In genomic region chr8:57503641-57504040, GRCm38 (mm10) we compare ENCODE assay signal across 8 mouse cellular contexts. TPM values are rescaled to one million over a fixed set of nuclear protein-coding genes. Genes with fewer than 3 reads are reported as not detected.
A peak's percentile ranks its signal among the peaks of the same experiment; 100 is the strongest.
DNase-seq lines count a peak whose midpoint lies in the region; ATAC-seq lines count a peak whose summit lies in the region.

No protein-coding gene starts in this region.

- no peaks in the 10 kb centered on the region for H3K36me3 ChIP-seq in hindbrain, embryonic 14.5 days (replicated peaks; ENCODE audit: control insufficient read depth, insufficient read depth)
- no peaks in the 10 kb centered on the region for H3K36me3 ChIP-seq in hindbrain, embryonic 13.5 days

- H3K4me2 ChIP-seq in hindbrain, embryonic 14.5 days (replicated peaks), result no peak overlapping the region
- no peak overlapping the region for H3K4me2 ChIP-seq in hindbrain, embryonic 13.5 days

- H3K4me3 ChIP-seq in hindbrain, embryonic 14.5 days (replicated peaks; ENCODE audit: low read length), result no peak overlapping the region
- H3K4me3 ChIP-seq in hindbrain, embryonic 13.5 days, result no peak overlapping the region

- no peaks in the 10 kb centered on the region for H3K27me3 ChIP-seq in hindbrain, embryonic 14.5 days (ENCODE audit: control insufficient read depth, insufficient read depth, low read length)
- H3K27me3 ChIP-seq in hindbrain, embryonic 13.5 days, result no peaks in the 10 kb centered on the region

- peak; percentile 64 for DNase-seq in hindbrain, embryonic 14.5 days (ENCODE audit: low spot score)
- DNase-seq in adrenal gland, adult 2 months, result peak; percentile 48
- peak; percentile 74 for DNase-seq in embryo, embryonic 9.5 days (ENCODE audit: extremely low spot score)
- DNase-seq in induced T-regulatory cell, adult 2 months (ENCODE audit: low read depth), result peak; percentile 88
- peak; percentile 84 for DNase-seq in liver
- peak; percentile 67 to 87 for DNase-seq in thymus, postnatal 10 days (ENCODE audit: low spot score in 2 of 2)

- H3K4me1 ChIP-seq in hindbrain, embryonic 14.5 days (replicated peaks; ENCODE audit: control insufficient read depth, insufficient read depth, low read length), result no peaks in the 10 kb centered on the region
- peaks cover 7% of the 10 kb centered on the region for H3K4me1 ChIP-seq in hindbrain, embryonic 13.5 days (replicated peaks)

- H3K9me3 ChIP-seq in hindbrain, embryonic 14.5 days (ENCODE audit: control insufficient read depth, low read length), result no peaks in the 10 kb centered on the region
- no peaks in the 10 kb centered on the region for H3K9me3 ChIP-seq in hindbrain, embryonic 13.5 days

- 0 out of 2 replicates have a peak, but pooled peaks have one; percentile 13 for ATAC-seq in hindbrain, embryonic 14.5 days (ENCODE audit: low FRiP score)
- ATAC-seq in hindbrain, embryonic 13.5 days (ENCODE audit: low FRiP score), result no peak
- ATAC-seq in neutrophil, adult 5-6 weeks (ENCODE audit: extremely low read depth, insufficient number of reproducible peaks, low FRiP score, poor library complexity, severe bottlenecking), result peak; percentile 94

- no peak overlapping the region for H3K9ac ChIP-seq in hindbrain, embryonic 14.5 days
- no peak overlapping the region for H3K9ac ChIP-seq in hindbrain, embryonic 13.5 days

- no peak overlapping the region for H3K27ac ChIP-seq in hindbrain, embryonic 14.5 days
- no peak overlapping the region for H3K27ac ChIP-seq in hindbrain, embryonic 13.5 days

- 55% methylated on average over 5 of the region's 5 CpGs for WGBS in hindbrain, embryonic 14.5 days
- 50% methylated on average over 5 of the region's 5 CpGs for WGBS in hindbrain, embryonic 13.5 days

RNA-seq across cellular contexts. Expression of gene Hmgb2, which starts 8.1 kb away (rescaled TPM):
- polyA plus RNA-seq in hindbrain, embryonic 14.5 days (2014; fragmentation: Nextera tagmentation; extraction: Ambion mirVana), result 58.4 and 60.7 TPM in 2 replicates
- 115 and 140 TPM in 2 replicates for polyA plus RNA-seq in hindbrain, embryonic 13.5 days (2015; fragmentation: Nextera tagmentation; extraction: Ambion mirVana)
- 10 to 100 TPM in 1 of 2 experiments, 1 to 10 TPM in 1; 5.6 to 14.2 TPM for total RNA-seq in adrenal gland, adult 2 months (2021)
- polyA plus RNA-seq in adrenal gland, adult 2 months (2012; rRNA removed), result 1.8 and 2.1 TPM in 2 replicates
- 263 and 277 TPM in 2 replicates for total RNA-seq in neutrophil, adult 5-6 weeks (2017)

RNA-seq across cellular contexts. Expression of gene Sap30, which starts 16.0 kb away (rescaled TPM):
- 29.9 and 35.4 TPM in 2 replicates for polyA plus RNA-seq in hindbrain, embryonic 14.5 days (2014; fragmentation: Nextera tagmentation; extraction: Ambion mirVana)
- 46.1 and 48.1 TPM in 2 replicates for polyA plus RNA-seq in hindbrain, embryonic 13.5 days (2015; fragmentation: Nextera tagmentation; extraction: Ambion mirVana)
- total RNA-seq in adrenal gland, adult 2 months (2021), result 10 to 100 TPM; 13.3 to 13.7 TPM
- 8.9 and 12.9 TPM in 2 replicates for polyA plus RNA-seq in adrenal gland, adult 2 months (2012; rRNA removed)
- total RNA-seq in neutrophil, adult 5-6 weeks (2017), result 38.6 and 46.9 TPM in 2 replicates

RNA-seq across cellular contexts. Expression of gene Scrg1, which starts 47.9 kb away (rescaled TPM):
- polyA plus RNA-seq in hindbrain, embryonic 14.5 days (2014; fragmentation: Nextera tagmentation; extraction: Ambion mirVana), result 8.9 and 10.2 TPM in 2 replicates
- 1.4 and 2.4 TPM in 2 replicates for polyA plus RNA-seq in hindbrain, embryonic 13.5 days (2015; fragmentation: Nextera tagmentation; extraction: Ambion mirVana)
- total RNA-seq in adrenal gland, adult 2 months (2021), result under 1 TPM in 1 of 2 experiments, not detected in 1; 0.45 TPM
- 0.22 TPM in 1 of 2 replicates, not detected in the other for polyA plus RNA-seq in adrenal gland, adult 2 months (2012; rRNA removed)
- 14.4 and 15.7 TPM in 2 replicates for total RNA-seq in neutrophil, adult 5-6 weeks (2017)

Comparison
In these comparisons a context has a peak if more than half of its experiments do, and no peak if none do; other contexts are left out.
1. RNA of gene Hmgb2, which starts 8.1 kb away (polyA plus RNA-seq): 115 to 140 TPM in hindbrain, embryonic 13.5 days and 58.4 to 60.7 TPM in hindbrain, embryonic 14.5 days; 1.8 to 2.1 TPM in adrenal gland, adult 2 months; every median in the first group is over 10 times any median in the second.
2. Peak in every context shown above with its lines, with median percentiles within 50 percentile points of each other: DNase-seq.